Mouse (Mus musculus) testis, adult 2 months (tissue): ENCODE data around the gene Slc2a8. TPM values are rescaled to one million over a fixed set of nuclear protein-coding genes. Genes with fewer than 3 reads are reported as not detected.

Experiments used
- H3K27ac ChIP-seq: fragments of 200-500 bp; 2 replicates; pipeline ENCODE4 v1.5.1; 2012; ENCODE audit warnings: low read depth, low read length; ENCODE audit not compliant: control insufficient read depth, insufficient read depth
- H3K27me3 ChIP-seq: fragments of 200-500 bp; 2 replicates; pipeline ENCODE4 v1.6.1; 2012; ENCODE audit warnings: mild to moderate bottlenecking, low read length, moderate library complexity; ENCODE audit not compliant: control insufficient read depth, insufficient read depth
- H3K36me3 ChIP-seq: fragments of 200-500 bp; 2 replicates; pipeline ENCODE4 v1.6.1; 2012; ENCODE audit warnings: mild to moderate bottlenecking, low read length; ENCODE audit not compliant: control insufficient read depth, insufficient read depth
- H3K4me1 ChIP-seq: fragments of 200-500 bp; 2 replicates; pipeline ENCODE4 v1.6.1; 2012; ENCODE audit warnings: low read length; ENCODE audit not compliant: control insufficient read depth, insufficient read depth
- H3K4me3 ChIP-seq: fragments of 200-500 bp; 2 replicates; pipeline ENCODE4 v1.5.1; 2012; ENCODE audit warnings: low read depth, mild to moderate bottlenecking, low read length, moderate library complexity, mixed read lengths; ENCODE audit not compliant: control insufficient read depth
- CTCF ChIP-seq: fragments of 200-500 bp; IDR thresholded peaks from 2 replicates; pipeline ENCODE4 v1.5.1; 2012; ENCODE audit warnings: low read depth, mild to moderate bottlenecking, inconsistent platforms, low read length, moderate library complexity; ENCODE audit not compliant: control insufficient read depth, insufficient read depth, insufficient replicate concordance
- POLR2A ChIP-seq: fragments of 200-500 bp; IDR thresholded peaks from 2 replicates; pipeline ENCODE4 v1.6.1; 2012; ENCODE audit warnings: low read depth, mild to moderate bottlenecking, inconsistent platforms, low read length, moderate library complexity; ENCODE audit not compliant: control insufficient read depth
- polyA plus RNA-seq: library from polyadenylated mRNA; depleted of rRNA; stranded (reverse); fragments of >200 nt; gene quantifications from 2 replicates; pipeline ENCODE4 v1.2.3, GENCODE M21; 2012

Gene Slc2a8
- polyA plus RNA-seq, 1 experiment, result 50.8 TPM

DNA sequence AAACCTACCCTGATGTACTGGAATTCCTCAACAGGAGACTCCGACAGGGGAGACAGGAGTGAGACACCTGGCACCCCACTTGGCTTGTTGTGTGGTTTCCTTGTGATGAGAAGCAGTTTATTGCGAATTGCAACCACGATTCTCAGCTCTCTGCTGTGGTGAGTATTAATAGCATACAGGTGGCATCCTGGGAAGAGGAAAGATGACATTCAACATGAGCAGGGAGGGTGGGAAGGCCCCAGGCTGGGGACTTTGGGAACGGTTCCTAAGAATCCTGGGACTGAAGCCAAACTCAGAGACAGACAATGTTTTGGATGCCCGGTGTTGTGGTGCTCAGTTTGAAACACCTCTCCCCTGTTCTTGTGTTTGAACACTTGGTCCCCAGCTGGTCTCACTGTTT is 23.2 kb upstream of the Slc2a8 start:
- no peak for TF ChIP-seq CTCF
- TF ChIP-seq POLR2A, result no peak
- Histone ChIP-seq H3K4me1 (no peaks in the 10 kb centered on the region), H3K27me3 (no peaks in the 10 kb centered on the region), H3K36me3 (no peaks in the 10 kb centered on the region; the same call in none of the 2 replicates), H3K27ac (no peak overlapping the region), H3K4me3 (no peak overlapping the region)

DNA sequence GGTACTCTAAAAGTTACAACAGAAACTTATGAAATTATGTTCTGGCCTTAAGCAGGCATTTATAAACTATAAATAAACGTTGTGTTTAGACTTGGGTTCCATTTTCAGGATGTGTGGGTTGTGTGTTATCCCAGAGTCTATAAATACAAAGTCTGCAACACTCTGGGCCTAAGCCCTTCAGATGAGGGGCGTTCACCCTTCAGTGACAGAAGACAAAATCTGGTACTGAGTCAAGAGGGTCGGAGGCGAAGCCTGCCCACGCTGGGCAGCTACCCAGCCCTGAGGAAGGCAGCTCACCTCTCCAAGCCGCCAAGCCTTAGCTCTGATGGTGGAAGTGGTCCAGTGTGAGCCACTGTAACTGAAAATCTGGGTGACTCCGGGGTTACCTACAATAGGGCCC is 20.3 kb upstream of the Slc2a8 start:
- H3K36me3 ChIP-seq, result peaks cover 2% of the 10 kb centered on the region

DNA sequence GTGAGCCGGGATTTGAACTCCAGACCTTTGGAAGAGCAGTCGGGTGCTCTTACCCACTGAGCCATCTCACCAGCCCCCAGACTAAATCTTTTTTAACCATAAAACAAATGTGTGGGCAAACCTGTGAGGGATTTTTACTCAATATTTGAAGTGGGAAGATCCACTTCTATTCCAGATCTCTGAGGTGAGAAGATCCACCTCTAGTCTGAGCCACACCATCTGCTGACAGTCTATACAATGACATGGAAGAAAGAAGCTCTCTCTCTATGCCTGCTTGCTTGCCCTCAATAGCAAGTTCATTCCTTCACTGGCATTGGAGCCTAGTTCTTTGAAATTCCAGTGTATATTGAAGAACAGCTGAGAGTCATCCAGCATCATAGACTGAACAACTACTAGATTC is 17.9 kb upstream of the Slc2a8 start:
- peaks cover 3% of the 10 kb centered on the region for H3K36me3 ChIP-seq
- H3K4me3 ChIP-seq, result no peak overlapping the region
- H3K27me3 ChIP-seq, result no peaks in the 10 kb centered on the region
- no peak overlapping the region for H3K27ac ChIP-seq
- TF ChIP-seq CTCF (no peak), POLR2A (no peak)
- no peaks in the 10 kb centered on the region for H3K4me1 ChIP-seq

More for the DNA sequence above, 20.3 kb upstream of the Slc2a8 start:
- Histone ChIP-seq H3K27ac (no peak overlapping the region), H3K4me1 (no peaks in the 10 kb centered on the region), H3K4me3 (no peak overlapping the region), H3K27me3 (no peaks in the 10 kb centered on the region)
- TF ChIP-seq POLR2A (no peak), CTCF (no peak)

DNA sequence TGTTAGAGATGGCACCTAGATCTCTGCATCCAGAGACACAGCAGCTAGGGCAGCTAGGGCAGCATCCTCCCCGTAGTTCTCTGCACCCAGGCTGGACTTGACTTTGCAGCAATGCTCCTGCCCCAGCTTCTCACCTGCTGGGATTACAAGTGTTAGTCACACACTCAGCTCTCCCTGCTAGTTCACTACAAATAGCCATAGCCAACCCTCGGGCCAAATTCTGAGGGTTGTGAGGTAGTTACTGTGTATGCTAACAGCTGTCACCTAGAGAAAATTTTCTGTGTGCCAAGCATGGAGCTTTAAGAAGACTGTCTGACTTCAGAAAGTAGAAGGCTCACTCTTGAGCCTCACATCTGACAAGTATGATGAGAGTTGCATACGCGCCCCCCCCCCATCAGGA is 15.9 kb upstream of the Slc2a8 start:
- Histone ChIP-seq H3K36me3 (peaks cover 3% of the 10 kb centered on the region), H3K27me3 (no peaks in the 10 kb centered on the region), H3K4me1 (no peaks in the 10 kb centered on the region), H3K4me3 (no peak overlapping the region), H3K27ac (no peak overlapping the region)
- no peak for TF ChIP-seq POLR2A
- TF ChIP-seq CTCF, result no peak

DNA sequence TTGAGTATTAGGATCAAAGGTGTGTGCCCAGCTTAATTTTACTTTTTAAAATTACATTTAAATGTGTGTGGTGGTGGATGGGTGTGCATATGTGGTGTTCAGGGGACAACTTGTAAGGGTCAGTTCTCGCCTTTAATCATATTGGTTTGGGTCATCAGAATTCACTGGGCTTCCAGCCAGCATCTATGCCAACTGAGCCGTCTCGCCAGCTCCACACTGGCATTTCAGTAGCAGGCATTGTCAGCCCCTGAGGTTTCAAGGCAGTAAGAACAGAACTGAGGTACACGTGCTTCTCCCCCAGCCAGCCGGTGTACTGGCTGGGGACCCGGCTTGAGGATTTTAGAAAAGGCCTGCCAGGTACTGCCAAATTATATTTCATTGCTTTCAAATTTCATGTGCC is 15.2 kb upstream of the Slc2a8 start:
- peaks cover 3% of the 10 kb centered on the region for H3K36me3 ChIP-seq
- no peaks in the 10 kb centered on the region for H3K27me3 ChIP-seq
- H3K4me1 ChIP-seq, result no peaks in the 10 kb centered on the region
- H3K27ac ChIP-seq, result no peak overlapping the region
- TF ChIP-seq CTCF, result no peak
- no peak for TF ChIP-seq POLR2A
- no peak overlapping the region for H3K4me3 ChIP-seq

DNA sequence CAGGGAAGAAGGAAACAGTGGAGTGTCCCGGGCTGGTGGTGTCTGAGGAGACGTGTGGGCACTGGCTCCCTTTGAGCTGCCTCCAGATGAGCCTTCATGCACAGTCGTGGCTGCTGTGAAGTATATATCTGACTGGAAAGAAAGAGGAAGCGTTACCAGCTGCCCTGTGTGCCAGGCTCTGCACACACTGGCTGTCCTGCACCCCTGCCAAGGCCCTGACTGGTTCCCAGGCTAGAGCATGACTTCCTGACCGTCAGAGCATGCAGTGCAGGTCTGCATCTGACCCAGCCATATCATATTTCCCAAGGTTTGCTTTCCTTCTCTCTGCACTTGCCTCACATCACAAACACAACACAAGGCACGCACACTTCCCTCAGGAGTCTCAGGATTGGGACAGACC is 10.2 kb upstream of the Slc2a8 start:
- H3K36me3 ChIP-seq, result peaks cover 2% of the 10 kb centered on the region; the same call in 1 of the 2 replicates
- H3K4me3 ChIP-seq, result no peak overlapping the region
- TF ChIP-seq CTCF, result no peak
- H3K27ac ChIP-seq, result no peak overlapping the region
- H3K27me3 ChIP-seq, result no peaks in the 10 kb centered on the region
- no peaks in the 10 kb centered on the region for H3K4me1 ChIP-seq

DNA sequence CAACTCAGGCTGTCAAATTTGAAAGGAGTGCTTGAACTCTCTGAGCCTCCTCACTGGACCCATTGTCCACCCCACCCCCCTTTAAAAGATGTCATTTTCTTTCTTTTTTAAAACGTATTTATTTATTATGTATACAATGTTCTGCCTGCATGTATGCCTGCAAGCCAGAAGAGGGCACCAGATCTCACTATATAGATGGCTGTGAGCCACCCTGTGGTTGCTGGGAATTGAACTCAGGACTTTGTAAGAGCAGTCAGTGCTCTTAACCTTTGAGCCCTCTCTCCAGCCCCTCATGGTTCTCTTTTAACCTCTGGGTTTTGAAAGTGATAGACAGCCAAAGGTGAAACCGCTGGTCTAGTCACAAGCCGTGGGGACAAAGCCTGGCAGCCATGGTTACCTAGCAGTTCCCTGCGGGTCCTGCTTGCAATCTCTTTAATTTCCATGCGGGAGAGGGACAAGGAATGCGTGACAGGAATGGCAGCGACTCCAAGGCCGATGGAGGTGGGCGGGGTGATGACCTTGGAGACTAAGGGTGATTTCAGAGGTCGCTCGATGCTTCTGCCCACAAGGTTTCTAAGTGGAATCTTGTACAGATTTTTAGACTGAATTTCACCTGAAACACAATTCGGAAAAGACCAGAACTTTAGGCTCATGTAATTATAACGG is 8.4 kb upstream of the Slc2a8 start:
- Histone ChIP-seq H3K36me3 (no peaks in the 10 kb centered on the region; the same call in none of the 2 replicates), H3K4me3 (no peak overlapping the region), H3K27me3 (no peaks in the 10 kb centered on the region), H3K4me1 (no peaks in the 10 kb centered on the region), H3K27ac (no peak overlapping the region)
- TF ChIP-seq CTCF, result no peak
- no peak for TF ChIP-seq POLR2A

DNA sequence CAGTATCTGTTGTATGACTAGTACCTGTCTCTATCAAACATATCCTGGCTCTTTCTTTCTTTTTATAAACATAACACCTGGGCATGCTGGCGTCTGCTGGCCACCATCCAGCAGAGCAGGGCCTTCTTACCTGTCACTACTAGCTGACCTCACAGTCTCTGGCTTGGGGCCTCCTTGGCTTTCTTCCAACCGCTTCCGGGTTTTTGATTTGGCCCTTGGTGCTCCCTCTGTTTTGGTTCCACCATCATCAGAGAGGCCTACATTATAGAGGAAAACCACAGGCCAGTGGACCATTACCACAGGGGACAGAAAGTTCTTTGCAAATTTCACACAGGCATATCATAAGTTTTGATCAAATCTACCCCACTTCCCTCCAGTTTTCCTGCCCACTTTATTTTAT is 7.5 kb upstream of the Slc2a8 start:
- H3K36me3 ChIP-seq, result no peaks in the 10 kb centered on the region; the same call in none of the 2 replicates
- no peak overlapping the region for H3K4me3 ChIP-seq
- no peak overlapping the region for H3K27ac ChIP-seq
- TF ChIP-seq POLR2A, result no peak
- TF ChIP-seq CTCF, result no peak
- H3K27me3 ChIP-seq, result no peaks in the 10 kb centered on the region
- no peaks in the 10 kb centered on the region for H3K4me1 ChIP-seq
